Mouse (Mus musculus): ENCODE measurements at regions not wholly inside any gene's neighbourhood (a gene's known extent, or its start where the extent isn't known, plus 50 kb on each side); places are given as distances from the start of the nearest gene placed in this dataset.

GRCm38 (mm10) chr5:133167576-133167975 is 624.4 kb upstream of the Auts2 start:
- TF ChIP-seq CTCF (conservative IDR thresholded peaks at IDR 0.05; ENCODE audit: insufficient read depth, insufficient read length, low read depth, low read length) (no peak), POLR2A (IDR thresholded peaks at IDR 0.05; ENCODE audit: low read depth, low read length) (no peak)
